Mouse (Mus musculus): ENCODE results near the gene Phgdh. TPM values are rescaled to one million over a fixed set of nuclear protein-coding genes. Genes with fewer than 3 reads are reported as not detected.

Phgdh gene
- polyA plus RNA-seq, 1 experiment from 2014 or later: 137 TPM

- 91% methylated on average over 5 of the region's 5 CpGs for WGBS
- H3K27ac ChIP-seq (ENCODE audit: low read length): no peak overlapping the region
- H3K4me1 ChIP-seq (ENCODE audit: control insufficient read depth, insufficient read depth, low read length): no peaks in the 10 kb centered on the region
- H3K9ac ChIP-seq (ENCODE audit: low read depth, low read length): no peak overlapping the region
- no peaks in the 10 kb centered on the region for H3K9me3 ChIP-seq (replicated peaks; ENCODE audit: control insufficient read depth, low read length, poor library complexity, severe bottlenecking)
- no peak overlapping the region for H3K4me2 ChIP-seq (ENCODE audit: low read length)
- H3K27me3 ChIP-seq (ENCODE audit: control insufficient read depth, insufficient read depth, low read depth, low read length): no peaks in the 10 kb centered on the region
- H3K4me3 ChIP-seq (ENCODE audit: low read depth, low read length): no peak overlapping the region
- no peak for ATAC-seq
- H3K36me3 ChIP-seq (ENCODE audit: control insufficient read depth, insufficient read depth, low read length): no peaks in the 10 kb centered on the region
Measured at GRCm38 (mm10) chr3:98283205-98283604, 56.6 kb downstream of the Phgdh start.

GRCm38 (mm10) chr3:98282422-98282821, 57.4 kb downstream of the Phgdh start:
- WGBS: 94% methylated on average over 8 of the region's 8 CpGs
- no peak overlapping the region for H3K4me2 ChIP-seq (ENCODE audit: low read length)
- H3K27me3 ChIP-seq (ENCODE audit: control insufficient read depth, insufficient read depth, low read depth, low read length): no peaks in the 10 kb centered on the region
- no peak for ATAC-seq
- H3K9me3 ChIP-seq (replicated peaks; ENCODE audit: control insufficient read depth, low read length, poor library complexity, severe bottlenecking): no peaks in the 10 kb centered on the region
- H3K36me3 ChIP-seq (ENCODE audit: control insufficient read depth, insufficient read depth, low read length): no peaks in the 10 kb centered on the region
- H3K4me1 ChIP-seq (ENCODE audit: control insufficient read depth, insufficient read depth, low read length): no peaks in the 10 kb centered on the region
- H3K9ac ChIP-seq (ENCODE audit: low read depth, low read length): no peak overlapping the region
- no peak overlapping the region for H3K27ac ChIP-seq (ENCODE audit: low read length)
- H3K4me3 ChIP-seq (ENCODE audit: low read depth, low read length): no peak overlapping the region

- 42% methylated on average over 12 of the region's 12 CpGs for WGBS
- H3K36me3 ChIP-seq (ENCODE audit: control insufficient read depth, insufficient read depth, low read length): no peaks in the 10 kb centered on the region
- H3K27me3 ChIP-seq (ENCODE audit: control insufficient read depth, insufficient read depth, low read depth, low read length): no peaks in the 10 kb centered on the region
- no peaks in the 10 kb centered on the region for H3K4me1 ChIP-seq (ENCODE audit: control insufficient read depth, insufficient read depth, low read length)
- no peaks in the 10 kb centered on the region for H3K9me3 ChIP-seq (replicated peaks; ENCODE audit: control insufficient read depth, low read length, poor library complexity, severe bottlenecking)
- H3K27ac ChIP-seq (ENCODE audit: low read length): no peak overlapping the region
- ATAC-seq: peak; percentile 92
- H3K9ac ChIP-seq (ENCODE audit: low read depth, low read length): no peak overlapping the region
- peak overlapping the region; percentile 26; the same call in 1 of the 2 replicates for H3K4me2 ChIP-seq (ENCODE audit: low read length)
- no peak overlapping the region for H3K4me3 ChIP-seq (ENCODE audit: low read depth, low read length)
Measured at GRCm38 (mm10) chr3:98280933-98281678, 58.7 kb downstream of the Phgdh start.

GRCm38 (mm10) chr3:98280204-98280932, 59.4 kb downstream of the Phgdh start, which contains the start of gene Hmgcs2:
Hmgcs2 (plus strand) TSS chr3:98280435.
- Histone ChIP-seq H3K4me2 (ENCODE audit: low read length) (peak within 1 kb of the TSS; percentile 26; the same call in 1 of the 2 replicates), H3K27me3 (ENCODE audit: control insufficient read depth, insufficient read depth, low read depth, low read length) (no peaks in the 10 kb centered on the region), H3K9me3 (replicated peaks; ENCODE audit: control insufficient read depth, low read length, poor library complexity, severe bottlenecking) (no peaks in the 10 kb centered on the region), H3K27ac (ENCODE audit: low read length) (no peak within 1 kb of the TSS), H3K4me1 (ENCODE audit: control insufficient read depth, insufficient read depth, low read length) (no peaks in the 10 kb centered on the region), H3K9ac (ENCODE audit: low read depth, low read length) (no peak within 1 kb of the TSS), H3K4me3 (ENCODE audit: low read depth, low read length) (no peak within 1 kb of the TSS), H3K36me3 (ENCODE audit: control insufficient read depth, insufficient read depth, low read length) (no peaks in the 10 kb centered on the region)
- ATAC-seq: peak; percentile 69; the same call in 1 of the 2 replicates
- 63% methylated on average over 14 of the region's 14 CpGs for WGBS

GRCm38 (mm10) chr3:98279682-98280081, 60.1 kb downstream of the Phgdh start:
- H3K27me3 ChIP-seq (ENCODE audit: control insufficient read depth, insufficient read depth, low read depth, low read length): no peaks in the 10 kb centered on the region
- H3K4me3 ChIP-seq (ENCODE audit: low read depth, low read length): no peak overlapping the region
- no peak overlapping the region for H3K27ac ChIP-seq (ENCODE audit: low read length)
- H3K9ac ChIP-seq (ENCODE audit: low read depth, low read length): no peak overlapping the region
- no peak for ATAC-seq
- H3K36me3 ChIP-seq (ENCODE audit: control insufficient read depth, insufficient read depth, low read length): no peaks in the 10 kb centered on the region
- no peak overlapping the region for H3K4me2 ChIP-seq (ENCODE audit: low read length)
- H3K9me3 ChIP-seq (replicated peaks; ENCODE audit: control insufficient read depth, low read length, poor library complexity, severe bottlenecking): no peaks in the 10 kb centered on the region
- whole genome bisulfite sequencing: 86% methylated on average over 4 of the region's 4 CpGs
- no peaks in the 10 kb centered on the region for H3K4me1 ChIP-seq (ENCODE audit: control insufficient read depth, insufficient read depth, low read length)

GRCm38 (mm10) chr3:98273623-98274398, 66.0 kb downstream of the Phgdh start:
- Histone ChIP-seq H3K27me3 (ENCODE audit: control insufficient read depth, insufficient read depth, low read depth, low read length) (no peaks in the 10 kb centered on the region), H3K4me1 (ENCODE audit: control insufficient read depth, insufficient read depth, low read length) (no peaks in the 10 kb centered on the region), H3K4me2 (ENCODE audit: low read length) (no peak overlapping the region), H3K9ac (ENCODE audit: low read depth, low read length) (no peak overlapping the region), H3K4me3 (ENCODE audit: low read depth, low read length) (no peak overlapping the region), H3K9me3 (replicated peaks; ENCODE audit: control insufficient read depth, low read length, poor library complexity, severe bottlenecking) (no peaks in the 10 kb centered on the region), H3K36me3 (ENCODE audit: control insufficient read depth, insufficient read depth, low read length) (no peaks in the 10 kb centered on the region), H3K27ac (ENCODE audit: low read length) (no peak overlapping the region)
- ATAC-seq: no peak
- WGBS: 58% methylated on average over 10 of the region's 11 CpGs

GRCm38 (mm10) chr3:98267249-98267651, 72.5 kb downstream of the Phgdh start:
- ATAC-seq: peak; percentile 71
- Histone ChIP-seq H3K9ac (ENCODE audit: low read depth, low read length) (no peak overlapping the region), H3K4me1 (ENCODE audit: control insufficient read depth, insufficient read depth, low read length) (peaks cover 6% of the 10 kb centered on the region), H3K27me3 (ENCODE audit: control insufficient read depth, insufficient read depth, low read depth, low read length) (no peaks in the 10 kb centered on the region), H3K9me3 (replicated peaks; ENCODE audit: control insufficient read depth, low read length, poor library complexity, severe bottlenecking) (no peaks in the 10 kb centered on the region), H3K4me3 (ENCODE audit: low read depth, low read length) (no peak overlapping the region), H3K27ac (ENCODE audit: low read length) (no peak overlapping the region), H3K36me3 (ENCODE audit: control insufficient read depth, insufficient read depth, low read length) (no peaks in the 10 kb centered on the region), H3K4me2 (ENCODE audit: low read length) (no peak overlapping the region)
- 7% methylated on average over 6 of the region's 6 CpGs for WGBS

All from midbrain, embryonic 16.5 days (tissue).